Mouse (Mus musculus) MEL (cell line): Measurements from ENCODE around the gene Cenpb.

Experiments used
- CHD2 ChIP-seq: IDR thresholded peaks from 2 replicates; pipeline ENCODE4 v1.6.1; 2011; ENCODE audit warnings: low read length, improper control_type of control experiment
- CTCF ChIP-seq, 3 experiments: IDR thresholded peaks in 2 of 3; conservative IDR thresholded peaks in 1 of 3; 2 replicates each; pipeline ENCODE4 v1.5.1; 2011 to 2012; ENCODE audit warnings: low read length in 3 of 3, low read depth in 2 of 3, mild to moderate bottlenecking in 2 of 3, improper control_type of control experiment in 1 of 3, inconsistent platforms in 1 of 3, mixed read lengths in 1 of 3, moderate library complexity in 1 of 3; ENCODE audit not compliant: control insufficient read depth in 1 of 3, insufficient read depth in 1 of 3, poor library complexity in 1 of 3, severe bottlenecking in 1 of 3
- MAFK ChIP-seq: IDR thresholded peaks from 2 replicates; pipeline ENCODE4 v1.6.1; 2011; ENCODE audit warnings: low read depth, mild to moderate bottlenecking, low read length, improper control_type of control experiment, borderline replicate concordance
- MAX ChIP-seq: IDR thresholded peaks from 2 replicates; pipeline ENCODE4 v1.6.1; 2011; ENCODE audit warnings: low read length, improper control_type of control experiment
- POLR2A ChIP-seq, 2 experiments: IDR thresholded peaks; 2 replicates each; pipeline ENCODE4 v1.6.1; 2011 to 2012; ENCODE audit warnings: low read length in 2 of 2, mild to moderate bottlenecking in 2 of 2, control low read depth in 1 of 2, improper control_type of control experiment in 1 of 2, low read depth in 1 of 2, moderate library complexity in 1 of 2; ENCODE audit not compliant: control insufficient read depth in 1 of 2, insufficient read depth in 1 of 2, poor library complexity in 1 of 2
- POLR2AphosphoS2 ChIP-seq: IDR thresholded peaks from 2 replicates; pipeline ENCODE4 v1.6.1; 2011; ENCODE audit warnings: low read length, improper control_type of control experiment
- SMC3 ChIP-seq: IDR thresholded peaks from 2 replicates; pipeline ENCODE4 v1.6.1; 2011; ENCODE audit warnings: low read depth, low read length, improper control_type of control experiment
- TCF12 ChIP-seq: IDR thresholded peaks from 2 replicates; pipeline ENCODE4 v1.6.1; 2014; ENCODE audit warnings: low read depth, mild to moderate bottlenecking, inconsistent platforms, low read length, improper control_type of control experiment, moderate library complexity
- USF1 ChIP-seq: IDR thresholded peaks from 2 replicates; pipeline ENCODE4 v1.6.1; 2014; ENCODE audit warnings: low read depth, mild to moderate bottlenecking, inconsistent platforms, low read length, improper control_type of control experiment, moderate library complexity
- USF2 ChIP-seq, 2 experiments: IDR thresholded peaks; 2 replicates each; pipeline ENCODE4 v1.6.1; 2011 to 2012; ENCODE audit warnings: improper control_type of control experiment in 2 of 2, low read length in 2 of 2, borderline replicate concordance in 1 of 2, inconsistent platforms in 1 of 2, low read depth in 1 of 2, mild to moderate bottlenecking in 1 of 2; ENCODE audit not compliant: insufficient read depth in 1 of 2
- ZKSCAN1 ChIP-seq: IDR thresholded peaks from 2 replicates; pipeline ENCODE4 v1.6.1; 2012; ENCODE audit warnings: low read depth, mild to moderate bottlenecking, inconsistent platforms, low read length, improper control_type of control experiment, moderate library complexity
- ZMIZ1 ChIP-seq: IDR thresholded peaks from 2 replicates; pipeline ENCODE4 v1.6.1; 2012; ENCODE audit warnings: low read depth, mild to moderate bottlenecking, inconsistent platforms, low read length, improper control_type of control experiment, moderate library complexity
- ZNF384 ChIP-seq: IDR thresholded peaks from 2 replicates; pipeline ENCODE4 v1.6.1; 2012; ENCODE audit warnings: low read depth, mild to moderate bottlenecking, inconsistent platforms, low read length, improper control_type of control experiment

GRCm38 (mm10) chr2:131129836-131130235 is 50.0 kb downstream of the Cenpb start:
- no peak for TF ChIP-seq ZNF384
- TF ChIP-seq POLR2A (IDR thresholded peaks at IDR 0.05; ENCODE audit: control insufficient read depth in 1 of 2, insufficient read depth in 1 of 2, low read depth in 1 of 2, low read length in 2 of 2, poor library complexity in 1 of 2) = no peak
- TF ChIP-seq CTCF (IDR thresholded peaks at IDR 0.05 in 2 of 3, conservative IDR thresholded peaks at IDR 0.05 in 1 of 3; ENCODE audit: control insufficient read depth in 1 of 3, insufficient read depth in 1 of 3, low read depth in 2 of 3, low read length in 3 of 3, poor library complexity in 1 of 3, severe bottlenecking in 1 of 3) = no peak
- TF ChIP-seq MAX = no peak
- TF ChIP-seq POLR2AphosphoS2 = no peak
- no peak for TF ChIP-seq USF2 (IDR thresholded peaks at IDR 0.05; ENCODE audit: borderline replicate concordance in 1 of 2, insufficient read depth in 1 of 2, low read depth in 1 of 2, low read length in 2 of 2)
- no peak for TF ChIP-seq CHD2
- no peak for TF ChIP-seq ZKSCAN1
- no peak for TF ChIP-seq ZMIZ1
- no peak for TF ChIP-seq TCF12
- no peak for TF ChIP-seq USF1
- no peak for TF ChIP-seq MAFK
- no peak for TF ChIP-seq SMC3
